Mouse (Mus musculus): Measurements from ENCODE around the gene Praf2. TPM values are rescaled to one million over a fixed set of nuclear protein-coding genes. Genes with fewer than 3 reads are reported as not detected.
A peak's percentile ranks its signal among the peaks of the same experiment; 100 is the strongest.
"Not testable (repeated sequence)": the region's sequence is repeated elsewhere in the genome, so short reads cannot be mapped to it uniquely, and the experiment has no call there.

The Praf2 gene
- total RNA-seq, 2 experiments from 2014 or later = 5.0 to 5.6 TPM

GRCm38 (mm10) chrX:7733571-7734156 lies 5.4 kb downstream of the Praf2 start:
- peak; percentile 62 for DNase-seq (ENCODE audit: low spot score)

- DNase-seq (ENCODE audit: low spot score) = no peak
These were observed 11.3 kb downstream of the Praf2 start for GRCm38 (mm10) chrX:7739336-7740081.

- DNase-seq (ENCODE audit: low spot score) = no peak
These were observed 12.0 kb downstream of the Praf2 start for GRCm38 (mm10) chrX:7740082-7740819.

- DNase-seq (ENCODE audit: low spot score) = no peak
These were observed 12.9 kb downstream of the Praf2 start for GRCm38 (mm10) chrX:7741103-7741502.

GRCm38 (mm10) chrX:7743470-7743869 lies 15.2 kb downstream of the Praf2 start:
- no peak for DNase-seq (ENCODE audit: low spot score)

- DNase-seq (ENCODE audit: low spot score) = no peak
These were observed 16.7 kb downstream of the Praf2 start for GRCm38 (mm10) chrX:7744940-7745339.

GRCm38 (mm10) chrX:7745429-7745828 lies 17.2 kb downstream of the Praf2 start:
- DNase-seq (ENCODE audit: low spot score) = no peak

GRCm38 (mm10) chrX:7750432-7751116 lies 22.3 kb downstream of the Praf2 start, which contains the start of gene Ccdc120:
Ccdc120 (minus strand) TSS chrX:7750905.
- DNase-seq (ENCODE audit: low spot score) = no peak

GRCm38 (mm10) chrX:7753627-7754026 lies 25.4 kb downstream of the Praf2 start:
- not testable (repeated sequence) for DNase-seq (ENCODE audit: low spot score)

GRCm38 (mm10) chrX:7762137-7762920 lies 34.1 kb downstream of the Praf2 start, which contains the start of gene Tfe3:
Tfe3 (plus strand) TSS chrX:7762560.
- peak; percentile 93 for DNase-seq (ENCODE audit: low spot score)

GRCm38 (mm10) chrX:7762921-7763197 lies 34.6 kb downstream of the Praf2 start:
- DNase-seq (ENCODE audit: low spot score) = no peak

GRCm38 (mm10) chrX:7763631-7764393 lies 35.6 kb downstream of the Praf2 start:
- DNase-seq (ENCODE audit: low spot score) = no peak

- no peak for DNase-seq (ENCODE audit: low spot score)
These were observed 36.5 kb downstream of the Praf2 start for GRCm38 (mm10) chrX:7764657-7765280.

- DNase-seq (ENCODE audit: low spot score) = no peak
These were observed 37.0 kb downstream of the Praf2 start for GRCm38 (mm10) chrX:7765281-7765670.

GRCm38 (mm10) chrX:7765764-7766163 lies 37.5 kb downstream of the Praf2 start:
- DNase-seq (ENCODE audit: low spot score) = peak; percentile 42

- DNase-seq (ENCODE audit: low spot score) = no peak
These were observed 41.2 kb downstream of the Praf2 start for GRCm38 (mm10) chrX:7769302-7770017.

- no peak for DNase-seq (ENCODE audit: low spot score)
These were observed 44.5 kb downstream of the Praf2 start for GRCm38 (mm10) chrX:7772766-7773165.

- no peak for DNase-seq (ENCODE audit: low spot score)
These were observed 47.4 kb downstream of the Praf2 start for GRCm38 (mm10) chrX:7775501-7776205.
